Mouse (Mus musculus): ENCODE results near the gene Vps4a. TPM values are rescaled to one million over a fixed set of nuclear protein-coding genes. Genes with fewer than 3 reads are reported as not detected.
A peak's percentile ranks its signal among the peaks of the same experiment; 100 is the strongest.
"Not testable (repeated sequence)": the region's sequence is repeated elsewhere in the genome, so short reads cannot be mapped to it uniquely, and the experiment has no call there.

Vps4a gene
- polyA plus RNA-seq, 1 experiment = 46.7 TPM

DNA sequence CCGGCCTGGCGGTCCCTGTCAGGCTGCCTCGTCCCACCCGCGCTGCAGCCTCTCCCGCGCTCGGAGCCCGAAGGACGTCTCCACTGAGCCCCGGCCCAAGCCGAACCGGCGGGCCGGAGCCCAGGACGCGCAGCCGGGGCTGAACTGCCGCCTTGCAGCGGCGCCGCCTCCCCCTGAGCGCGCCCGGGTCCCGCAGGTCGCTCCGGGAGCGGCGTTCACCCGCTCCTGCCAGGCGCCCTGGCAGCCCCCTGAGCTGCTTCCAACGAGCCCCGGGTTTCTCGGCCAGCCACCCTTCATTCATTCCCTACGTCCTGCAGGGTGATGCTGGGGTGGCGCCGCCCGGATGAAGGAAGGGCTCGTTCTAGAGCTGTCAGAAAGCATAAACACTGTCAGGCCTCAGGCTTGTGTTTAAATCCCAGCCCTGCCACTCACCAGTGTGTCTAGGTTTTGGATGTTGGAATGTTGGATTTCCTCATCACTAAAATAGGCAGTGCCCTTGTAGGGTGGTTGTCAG is 612 bp downstream of the Vps4a start:
- Histone ChIP-seq H3K27ac (replicated peaks; ENCODE audit: low read depth, low read length) (peak overlapping the region; percentile 77), H3K4me1 (ENCODE audit: control insufficient read depth, insufficient read depth, insufficient read length, low read length) (peaks cover 11% of the 10 kb centered on the region), H3K4me3 (ENCODE audit: insufficient read depth, low read depth, low read length) (peak overlapping the region; percentile 99)

DNA sequence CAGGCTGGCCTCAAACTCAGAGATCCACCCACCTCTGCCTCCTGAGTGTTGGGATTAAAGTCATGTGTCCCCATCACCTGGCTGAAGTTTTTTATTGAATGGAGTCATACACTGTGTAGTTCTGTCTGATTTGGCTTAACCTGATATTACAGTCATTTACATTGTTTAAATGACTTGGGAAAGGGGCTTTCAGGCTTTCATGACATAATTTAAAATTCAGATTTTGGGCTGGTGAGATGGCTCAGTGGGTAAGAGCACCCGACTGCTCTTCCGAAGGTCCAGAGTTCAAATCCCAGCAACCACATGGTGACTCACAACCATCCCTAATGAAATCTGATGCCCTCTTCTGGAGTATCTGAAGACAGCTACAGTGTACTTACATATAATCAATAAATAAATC is 2.6 kb downstream of the Vps4a start:
- H3K27ac ChIP-seq (replicated peaks; ENCODE audit: low read depth, low read length); H3K4me3 ChIP-seq (ENCODE audit: insufficient read depth, low read depth, low read length): not testable (repeated sequence)
- peaks cover 12% of the 10 kb centered on the region for H3K4me1 ChIP-seq (ENCODE audit: control insufficient read depth, insufficient read depth, insufficient read length, low read length)

DNA sequence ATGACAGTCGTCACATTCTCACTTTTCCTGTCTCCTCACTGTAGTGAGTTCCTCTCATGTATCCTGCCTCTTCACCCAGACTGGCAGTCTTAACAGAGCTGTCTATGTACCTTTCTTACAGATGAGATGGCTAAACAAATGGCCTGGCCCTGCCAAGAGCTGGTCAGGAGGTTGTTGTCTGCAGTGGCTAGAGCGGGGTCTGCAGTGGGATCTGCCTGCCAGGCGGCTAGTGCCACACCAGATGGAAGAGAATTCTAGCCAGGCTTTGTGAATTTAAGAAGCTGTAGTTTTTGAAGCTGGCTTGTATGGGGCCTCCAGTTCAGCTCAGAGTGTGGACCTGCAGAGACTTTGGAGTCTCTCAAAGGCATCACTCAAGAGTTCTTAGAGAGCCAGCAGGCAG is 4.6 kb downstream of the Vps4a start:
- Histone ChIP-seq H3K4me3 (ENCODE audit: insufficient read depth, low read depth, low read length) (no peak overlapping the region), H3K27ac (replicated peaks; ENCODE audit: low read depth, low read length) (no peak overlapping the region), H3K4me1 (ENCODE audit: control insufficient read depth, insufficient read depth, insufficient read length, low read length) (peaks cover 12% of the 10 kb centered on the region)

DNA sequence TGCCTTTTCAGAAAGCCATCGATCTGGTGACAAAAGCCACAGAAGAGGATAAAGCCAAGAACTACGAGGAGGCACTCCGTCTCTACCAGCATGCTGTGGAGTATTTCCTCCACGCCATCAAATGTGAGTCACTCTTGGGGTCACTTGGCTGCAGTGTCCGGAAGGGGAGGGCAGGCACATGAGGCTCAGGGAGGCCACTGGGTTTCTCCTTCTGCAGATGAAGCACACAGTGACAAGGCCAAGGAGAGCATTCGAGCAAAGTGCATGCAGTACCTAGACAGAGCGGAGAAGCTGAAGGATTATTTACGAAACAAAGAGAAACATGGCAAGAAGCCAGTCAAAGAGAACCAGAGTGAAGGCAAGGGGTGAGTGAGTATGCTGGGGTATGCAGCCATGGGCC is 5.6 kb downstream of the Vps4a start:
- Histone ChIP-seq H3K27ac (replicated peaks; ENCODE audit: low read depth, low read length) (no peak overlapping the region), H3K4me1 (ENCODE audit: control insufficient read depth, insufficient read depth, insufficient read length, low read length) (peaks cover 12% of the 10 kb centered on the region), H3K4me3 (ENCODE audit: insufficient read depth, low read depth, low read length) (no peak overlapping the region)

DNA sequence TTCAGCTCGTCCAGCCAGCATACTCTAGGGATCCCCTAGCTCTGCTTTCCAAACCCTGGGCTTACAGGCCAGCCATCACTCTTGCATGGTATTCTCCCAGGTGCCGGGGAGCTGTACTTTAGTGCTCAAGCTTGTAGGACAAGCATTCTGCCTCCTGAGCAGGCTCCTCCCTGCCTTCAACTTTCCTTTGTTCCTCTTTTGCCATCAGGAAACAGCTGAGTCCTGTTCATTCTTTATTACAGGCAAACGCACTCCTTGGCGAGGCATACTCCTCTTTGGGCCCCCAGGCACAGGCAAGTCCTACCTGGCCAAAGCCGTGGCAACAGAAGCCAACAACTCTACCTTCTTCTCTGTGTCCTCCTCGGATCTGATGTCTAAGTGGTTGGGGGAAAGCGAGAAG is 9.6 kb downstream of the Vps4a start:
- Histone ChIP-seq H3K4me1 (ENCODE audit: control insufficient read depth, insufficient read depth, insufficient read length, low read length) (peaks cover 5% of the 10 kb centered on the region; the same call in 1 of the 2 replicates), H3K4me3 (ENCODE audit: insufficient read depth, low read depth, low read length) (no peak overlapping the region), H3K27ac (replicated peaks; ENCODE audit: low read depth, low read length) (no peak overlapping the region)

DNA sequence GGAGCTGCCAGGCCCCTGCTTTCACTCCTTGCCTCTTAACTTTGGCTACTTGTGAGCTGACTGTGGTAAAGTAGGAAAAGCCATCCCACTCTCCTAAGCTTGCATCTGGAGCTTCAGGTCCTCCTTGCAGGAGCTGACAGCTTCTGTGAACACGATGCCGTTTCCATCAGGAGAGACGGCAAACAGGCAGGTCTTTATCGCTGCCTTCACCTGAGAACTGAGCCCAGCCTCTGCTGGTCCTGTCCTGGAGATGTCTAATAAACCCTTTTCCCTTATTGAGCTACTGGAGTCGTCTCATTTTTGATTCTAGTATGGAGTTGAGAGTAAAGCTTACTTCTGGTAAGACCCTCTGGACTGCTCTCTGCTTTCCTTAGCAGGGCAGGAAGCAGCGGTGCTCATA is 14.5 kb downstream of the Vps4a start:
- Histone ChIP-seq H3K4me1 (ENCODE audit: control insufficient read depth, insufficient read depth, insufficient read length, low read length) (peaks cover 4% of the 10 kb centered on the region; the same call in 1 of the 2 replicates), H3K27ac (replicated peaks; ENCODE audit: low read depth, low read length) (no peak overlapping the region), H3K4me3 (ENCODE audit: insufficient read depth, low read depth, low read length) (no peak overlapping the region)

DNA sequence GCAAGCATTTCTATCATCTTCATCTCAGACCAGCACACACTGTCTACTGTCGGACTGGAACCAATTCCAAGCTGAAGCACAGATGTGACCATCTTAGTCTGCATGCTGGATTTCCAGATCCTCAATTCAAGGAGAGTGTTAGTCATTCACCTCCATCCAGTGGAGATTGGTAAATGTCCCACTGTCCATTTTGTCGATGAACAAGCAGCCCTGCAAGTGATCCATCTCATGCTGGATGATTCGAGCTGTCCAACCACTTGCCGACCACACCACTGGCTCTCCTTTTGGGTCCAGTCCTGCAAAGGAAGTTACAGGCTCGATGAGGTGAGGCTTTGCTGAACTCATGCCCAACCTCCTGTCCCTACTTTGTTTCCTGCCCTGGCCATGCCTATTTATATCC is 16.0 kb downstream of the Vps4a start:
- H3K4me3 ChIP-seq (ENCODE audit: insufficient read depth, low read depth, low read length) = peak overlapping the region; percentile 17; the same call in 1 of the 2 replicates
- no peak overlapping the region for H3K27ac ChIP-seq (replicated peaks; ENCODE audit: low read depth, low read length)

DNA sequence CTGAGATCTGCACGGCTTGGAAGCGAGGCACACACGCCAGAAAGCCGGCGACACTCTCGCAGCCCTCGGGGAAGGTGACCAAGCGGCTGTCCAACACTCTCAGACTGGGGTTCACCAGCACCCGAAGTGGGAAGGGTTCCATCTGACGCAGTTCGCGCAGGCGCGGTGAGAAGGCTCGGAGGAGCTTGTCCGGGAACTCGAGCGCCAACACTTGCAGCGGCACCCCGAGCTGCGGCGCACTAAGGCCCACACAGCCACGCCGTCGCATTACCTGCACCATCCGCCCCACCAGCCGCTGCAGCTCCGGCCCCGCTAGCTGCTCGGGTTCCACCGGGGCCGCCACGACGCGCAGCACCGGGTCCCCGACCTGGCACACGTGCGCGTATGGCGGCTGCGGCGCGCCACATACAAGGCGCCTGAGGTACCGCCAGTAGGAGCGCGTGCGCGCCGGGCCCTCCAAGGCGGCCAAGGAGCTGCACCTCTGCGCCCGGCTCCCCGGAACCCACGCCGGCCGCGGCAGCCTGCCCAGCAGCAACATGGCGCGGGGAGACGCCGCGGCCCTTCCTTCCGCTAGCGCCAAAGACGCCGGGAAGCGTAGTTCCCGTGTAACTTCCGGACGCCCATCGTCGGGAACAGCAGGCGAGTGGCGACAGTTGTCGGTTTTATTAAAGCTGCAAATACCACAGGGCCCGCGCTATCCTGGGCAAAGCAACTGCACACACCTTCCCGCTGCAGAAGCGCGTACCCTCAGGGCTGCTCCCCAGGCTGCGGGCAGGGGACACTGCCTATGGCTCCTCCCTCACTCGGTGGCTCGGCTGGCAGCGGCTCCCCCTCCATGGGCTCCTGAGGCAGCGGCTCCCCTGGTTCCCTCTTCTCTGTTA is 17.3 kb downstream of the Vps4a start, which contains the start of gene Pdf:
Gene Pdf, minus strand, starts transcription at position 554 of the 881 bp plus-strand sequence.
- H3K4me1 ChIP-seq (ENCODE audit: control insufficient read depth, insufficient read depth, insufficient read length, low read length) = peaks cover 4% of the 10 kb centered on the region; the same call in 1 of the 2 replicates
- H3K4me3 ChIP-seq (ENCODE audit: insufficient read depth, low read depth, low read length) = peak within 1 kb of the TSS; percentile 78
- peak within 1 kb of the TSS; percentile 46 for H3K27ac ChIP-seq (replicated peaks; ENCODE audit: low read depth, low read length)

More for the DNA sequence above, 16.0 kb downstream of the Vps4a start:
- H3K4me1 ChIP-seq (ENCODE audit: control insufficient read depth, insufficient read depth, insufficient read length, low read length) = peaks cover 4% of the 10 kb centered on the region; the same call in 1 of the 2 replicates

DNA sequence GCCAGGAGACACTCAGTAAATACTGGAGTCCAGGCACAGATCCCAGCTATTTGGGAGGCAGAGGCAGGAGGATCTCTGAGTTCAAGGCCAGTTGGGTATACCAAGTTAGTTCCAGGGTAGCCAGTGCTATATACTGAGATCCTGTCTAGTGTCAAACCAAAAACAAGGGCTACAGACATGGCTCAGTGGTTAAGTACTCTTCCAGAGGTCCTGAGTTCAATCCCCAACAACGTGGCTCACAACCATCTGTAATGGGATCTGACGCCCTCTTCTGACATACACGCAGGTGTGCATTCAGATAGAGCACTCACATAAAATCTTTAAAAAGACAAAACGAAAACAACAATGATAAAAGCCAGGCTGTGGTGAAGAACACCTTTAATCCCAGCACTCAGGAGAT is 18.5 kb downstream of the Vps4a start:
- H3K4me3 ChIP-seq (ENCODE audit: insufficient read depth, low read depth, low read length) = no peak overlapping the region

DNA sequence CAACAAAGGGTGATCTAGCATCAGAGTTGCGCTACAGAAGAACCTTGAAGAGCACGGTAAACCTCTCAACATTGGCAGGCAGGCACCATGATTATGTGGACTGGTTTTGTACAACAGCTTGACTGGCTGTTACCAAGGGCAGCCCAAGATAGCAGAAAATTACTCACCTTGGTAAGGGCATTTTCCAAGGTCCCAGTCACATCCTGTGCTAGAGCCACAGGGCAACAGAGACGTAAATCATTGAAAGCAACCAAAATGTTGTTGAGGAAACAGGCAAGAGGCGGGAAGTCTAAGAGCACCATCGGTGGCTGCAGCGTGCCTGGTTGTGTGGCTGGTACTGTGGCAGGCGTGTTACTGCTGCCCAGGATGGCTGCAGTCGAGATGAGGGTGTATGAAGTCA is 21.0 kb downstream of the Vps4a start:
- peaks cover 2% of the 10 kb centered on the region; the same call in 1 of the 2 replicates for H3K4me1 ChIP-seq (ENCODE audit: control insufficient read depth, insufficient read depth, insufficient read length, low read length)
- H3K27ac ChIP-seq (replicated peaks; ENCODE audit: low read depth, low read length) = no peak overlapping the region
- no peak overlapping the region for H3K4me3 ChIP-seq (ENCODE audit: insufficient read depth, low read depth, low read length)

More for the DNA sequence above, 18.5 kb downstream of the Vps4a start:
- Histone ChIP-seq H3K4me1 (ENCODE audit: control insufficient read depth, insufficient read depth, insufficient read length, low read length) (peaks cover 4% of the 10 kb centered on the region; the same call in 1 of the 2 replicates), H3K27ac (replicated peaks; ENCODE audit: low read depth, low read length) (no peak overlapping the region)

DNA sequence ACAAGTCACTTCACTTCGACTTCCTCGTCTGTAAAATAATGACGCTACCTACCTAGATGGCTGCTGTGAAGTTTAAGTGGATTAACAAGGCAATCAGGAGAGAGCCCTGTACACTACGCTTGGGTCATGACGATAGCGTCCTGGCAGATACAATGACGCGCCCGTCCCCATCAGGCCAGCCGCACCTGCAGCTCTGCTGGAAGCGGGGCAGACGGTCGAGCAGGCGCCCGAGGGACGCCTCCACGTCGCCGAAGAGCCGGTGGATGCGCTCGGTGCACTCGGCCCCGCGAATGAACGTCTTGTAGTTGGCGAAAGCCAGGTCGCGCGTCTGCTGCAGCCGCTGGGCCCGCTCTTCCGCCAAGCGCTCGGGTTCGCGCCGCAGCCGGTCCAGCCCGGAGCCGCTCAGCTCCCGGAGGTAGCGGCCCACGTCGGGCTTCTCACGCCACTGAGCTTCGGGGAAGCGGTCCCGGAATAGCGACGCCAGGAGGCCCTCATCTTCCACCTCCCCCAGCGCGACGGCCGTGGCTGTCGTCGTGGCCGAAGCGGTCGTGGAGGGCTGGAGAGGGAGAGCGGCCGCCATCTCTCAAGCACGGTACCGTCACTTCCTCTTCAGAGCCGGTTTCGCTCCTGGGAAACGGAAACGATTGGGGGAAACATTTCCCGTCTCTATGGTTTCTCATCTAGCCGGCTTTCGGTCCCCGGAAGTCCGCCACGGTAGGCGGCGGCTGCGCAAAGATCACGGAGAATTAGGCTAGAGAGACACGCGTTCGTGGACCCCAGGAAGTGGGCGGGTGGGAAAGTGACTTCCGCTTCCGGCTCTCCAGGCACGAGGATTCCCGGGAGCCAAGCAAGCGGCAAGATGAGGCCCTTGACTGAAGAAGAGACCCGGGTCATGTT is 25.3 kb downstream of the Vps4a start, which contains the start of the genes Cog8 and Nip7:
Gene Cog8, minus strand, starts transcription at position 614 of the 897 bp plus-strand sequence.
Gene Nip7, plus strand, starts transcription at position 802 of the 897 bp plus-strand sequence.
- H3K4me1 ChIP-seq (ENCODE audit: control insufficient read depth, insufficient read depth, insufficient read length, low read length) = peaks cover 3% of the 10 kb centered on the region; the same call in 1 of the 2 replicates
- H3K27ac ChIP-seq (replicated peaks; ENCODE audit: low read depth, low read length) = peak within 1 kb of the TSS; percentile 80
- H3K4me3 ChIP-seq (ENCODE audit: insufficient read depth, low read depth, low read length) = peak within 1 kb of the TSS; percentile 85

DNA sequence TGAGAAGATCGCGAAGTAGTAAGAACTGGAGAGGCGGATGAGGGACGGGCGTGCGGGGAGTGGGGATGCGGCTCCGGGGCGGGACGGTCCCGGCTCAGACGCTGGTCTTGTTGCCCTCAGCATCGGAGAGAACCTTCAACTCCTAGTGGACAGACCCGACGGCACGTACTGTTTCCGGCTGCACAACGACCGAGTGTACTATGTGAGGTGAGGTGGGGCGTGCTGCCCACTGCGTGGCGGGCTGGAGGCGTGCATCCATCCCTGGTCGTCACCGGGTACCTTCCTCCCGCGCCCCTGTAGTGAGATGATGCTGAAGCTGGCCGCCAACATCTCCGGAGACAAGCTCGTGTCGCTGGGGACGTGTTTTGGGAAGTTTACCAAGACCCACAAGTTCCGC is 25.9 kb downstream of the Vps4a start:
- peaks cover 3% of the 10 kb centered on the region; the same call in 1 of the 2 replicates for H3K4me1 ChIP-seq (ENCODE audit: control insufficient read depth, insufficient read depth, insufficient read length, low read length)
- H3K27ac ChIP-seq (replicated peaks; ENCODE audit: low read depth, low read length) = peak overlapping the region; percentile 20
- H3K4me3 ChIP-seq (ENCODE audit: insufficient read depth, low read depth, low read length) = peak overlapping the region; percentile 85

DNA sequence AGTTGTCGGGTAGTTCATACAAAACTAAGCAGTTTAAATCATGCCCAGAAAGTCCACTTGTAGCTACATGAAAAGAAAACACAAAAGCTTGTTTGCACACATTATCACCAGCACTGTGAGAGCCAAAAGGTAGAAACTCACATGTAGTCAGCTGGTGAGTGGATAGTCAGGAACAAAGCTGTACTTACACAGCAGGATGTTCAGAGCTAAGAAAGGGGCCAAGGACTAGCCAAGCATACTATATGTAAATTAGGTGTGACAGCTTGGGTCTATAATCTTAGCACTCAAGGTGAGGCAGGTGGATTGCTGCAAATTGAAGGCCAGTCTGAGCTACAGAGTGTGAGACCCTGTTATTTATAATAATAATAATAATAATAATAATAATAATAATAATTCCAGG is 31.6 kb downstream of the Vps4a start:
- Histone ChIP-seq H3K27ac (replicated peaks; ENCODE audit: low read depth, low read length) (no peak overlapping the region), H3K4me3 (ENCODE audit: insufficient read depth, low read depth, low read length) (no peak overlapping the region), H3K4me1 (ENCODE audit: control insufficient read depth, insufficient read depth, insufficient read length, low read length) (no peaks in the 10 kb centered on the region)

DNA sequence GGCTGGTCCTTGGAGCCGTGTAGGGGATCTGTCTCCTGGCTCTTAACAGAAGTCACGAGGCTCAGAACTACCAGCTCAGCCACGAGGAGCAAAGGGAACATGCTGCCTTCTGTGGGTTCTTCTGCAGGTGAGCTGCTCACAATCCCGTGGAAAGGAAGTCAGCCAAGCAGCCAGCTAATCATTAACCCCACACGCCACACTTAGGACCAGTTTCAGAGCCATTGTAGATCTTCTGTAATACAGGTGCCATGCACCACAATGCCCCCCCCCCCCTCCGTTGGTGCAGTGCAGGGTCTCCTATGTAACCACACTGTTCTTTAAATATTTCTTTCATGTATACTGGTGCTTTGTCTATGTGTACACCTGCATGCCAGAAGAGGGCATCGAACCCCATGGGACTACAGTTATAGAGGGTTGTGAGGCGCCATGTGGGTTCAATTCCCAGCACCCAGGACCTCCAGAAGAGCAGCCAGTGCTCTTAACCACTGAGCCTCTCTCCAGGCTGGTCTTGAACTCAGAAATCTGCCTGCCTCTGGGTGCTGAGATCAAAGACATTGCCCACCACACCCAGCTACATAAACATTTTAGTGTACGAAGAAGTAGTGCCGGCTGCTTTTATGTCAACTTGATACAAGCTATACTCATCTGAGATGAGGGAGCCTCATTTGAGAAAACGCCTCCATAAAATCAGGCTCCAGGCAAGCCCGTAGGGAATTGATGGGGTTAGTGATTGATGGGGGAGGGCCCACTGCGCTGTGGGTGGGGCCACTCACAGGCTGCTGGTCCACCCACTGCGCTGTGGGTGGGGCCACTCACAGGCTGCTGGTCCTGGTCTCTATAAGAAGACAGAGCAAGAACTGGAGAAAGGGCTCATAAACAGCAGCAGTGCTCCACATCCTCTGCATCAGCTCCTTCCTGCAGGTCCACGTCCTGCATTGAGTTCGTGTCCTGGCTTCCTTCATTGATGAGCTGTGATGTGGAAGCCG is 34.8 kb downstream of the Vps4a start, which contains the start of gene Tmed6:
Gene Tmed6, minus strand, starts transcription at position 134 of the 986 bp plus-strand sequence.
- Histone ChIP-seq H3K4me3 (ENCODE audit: insufficient read depth, low read depth, low read length) (no peak within 1 kb of the TSS), H3K4me1 (ENCODE audit: control insufficient read depth, insufficient read depth, insufficient read length, low read length) (no peaks in the 10 kb centered on the region), H3K27ac (replicated peaks; ENCODE audit: low read depth, low read length) (no peak within 1 kb of the TSS)

All from brown adipose tissue, adult 24 weeks (tissue).